Mouse (Mus musculus) lung, postnatal 0 days (tissue): ENCODE data around the gene Gtf2h3.
"Not testable (repeated sequence)": the region's sequence is repeated elsewhere in the genome, so short reads cannot be mapped to it uniquely, and the experiment has no call there.

Source experiments
- CTCF ChIP-seq: IDR thresholded peaks from 2 replicates; pipeline ENCODE4 v1.5.1; 2016; ENCODE audit warnings: antibody characterized with exemption, mild to moderate bottlenecking
- EP300 ChIP-seq: IDR thresholded peaks from 2 replicates; pipeline ENCODE4 v1.6.1; 2016; ENCODE audit warnings: antibody characterized with exemption, mild to moderate bottlenecking, control low read depth

GRCm38 (mm10) chr5:124550737-124551136, 28.2 kb upstream of the Gtf2h3 start:
- TF ChIP-seq EP300, CTCF: not testable (repeated sequence)
